Mouse (Mus musculus): ENCODE results near the gene Ift140. TPM values are rescaled to one million over a fixed set of nuclear protein-coding genes. Genes with fewer than 3 reads are reported as not detected.

Gene Ift140
- polyA plus RNA-seq, 1 experiment from 2014 or later: 17.3 TPM

GRCm38 (mm10) chr17:25065189-25065588, 49.3 kb downstream of the Ift140 start:
- ATAC-seq (ENCODE audit: low FRiP score, low TSS enrichment): no peak
- H3K9ac ChIP-seq (replicated peaks; ENCODE audit: low read length): no peak overlapping the region

GRCm38 (mm10) chr17:25066595-25066994, 50.7 kb downstream of the Ift140 start:
- Histone ChIP-seq H3K9ac (replicated peaks; ENCODE audit: low read length) (no peak overlapping the region), H3K36me3 (ENCODE audit: control insufficient read depth, insufficient read depth, low read length) (peaks cover 20% of the 10 kb centered on the region), H3K4me3 (replicated peaks; ENCODE audit: low read depth, low read length) (no peak overlapping the region), H3K27ac (replicated peaks; ENCODE audit: low read depth, low read length) (no peak overlapping the region), H3K4me2 (ENCODE audit: low read length) (no peak overlapping the region), H3K4me1 (ENCODE audit: control insufficient read depth, insufficient read depth, low read length) (no peaks in the 10 kb centered on the region), H3K27me3 (ENCODE audit: control insufficient read depth, insufficient read depth, low read length) (no peaks in the 10 kb centered on the region), H3K9me3 (ENCODE audit: control insufficient read depth, low read length) (no peaks in the 10 kb centered on the region)
- WGBS: 94% methylated on average over 7 of the region's 7 CpGs
- no peak for DNase-seq
- ATAC-seq (ENCODE audit: low FRiP score, low TSS enrichment): no peak

More at GRCm38 (mm10) chr17:25065189-25065588, 49.3 kb downstream of the Ift140 start:
- H3K9me3 ChIP-seq (ENCODE audit: control insufficient read depth, low read length): no peaks in the 10 kb centered on the region
- H3K4me2 ChIP-seq (ENCODE audit: low read length): no peak overlapping the region
- H3K4me3 ChIP-seq (replicated peaks; ENCODE audit: low read depth, low read length): no peak overlapping the region
- no peaks in the 10 kb centered on the region for H3K27me3 ChIP-seq (ENCODE audit: control insufficient read depth, insufficient read depth, low read length)
- DNase-seq: no peak
- no peaks in the 10 kb centered on the region for H3K4me1 ChIP-seq (ENCODE audit: control insufficient read depth, insufficient read depth, low read length)
- 89% methylated on average over 3 of the region's 3 CpGs for WGBS
- peaks cover 21% of the 10 kb centered on the region for H3K36me3 ChIP-seq (ENCODE audit: control insufficient read depth, insufficient read depth, low read length)
- no peak overlapping the region for H3K27ac ChIP-seq (replicated peaks; ENCODE audit: low read depth, low read length)

- ATAC-seq (ENCODE audit: low FRiP score, low TSS enrichment): no peak
- Histone ChIP-seq H3K9me3 (ENCODE audit: control insufficient read depth, low read length) (no peaks in the 10 kb centered on the region), H3K4me2 (ENCODE audit: low read length) (no peak overlapping the region), H3K27me3 (ENCODE audit: control insufficient read depth, insufficient read depth, low read length) (no peaks in the 10 kb centered on the region), H3K4me3 (replicated peaks; ENCODE audit: low read depth, low read length) (no peak overlapping the region), H3K4me1 (ENCODE audit: control insufficient read depth, insufficient read depth, low read length) (no peaks in the 10 kb centered on the region), H3K27ac (replicated peaks; ENCODE audit: low read depth, low read length) (no peak overlapping the region), H3K9ac (replicated peaks; ENCODE audit: low read length) (no peak overlapping the region), H3K36me3 (ENCODE audit: control insufficient read depth, insufficient read depth, low read length) (peaks cover 14% of the 10 kb centered on the region)
- WGBS: 87% methylated on average over 8 of the region's 8 CpGs
- no peak for DNase-seq
These were observed 51.6 kb downstream of the Ift140 start for GRCm38 (mm10) chr17:25067442-25067851.

- WGBS: 82% methylated on average over 2 of the region's 2 CpGs
- Histone ChIP-seq H3K4me1 (ENCODE audit: control insufficient read depth, insufficient read depth, low read length) (no peaks in the 10 kb centered on the region), H3K4me3 (replicated peaks; ENCODE audit: low read depth, low read length) (no peak overlapping the region), H3K27ac (replicated peaks; ENCODE audit: low read depth, low read length) (no peak overlapping the region), H3K27me3 (ENCODE audit: control insufficient read depth, insufficient read depth, low read length) (no peaks in the 10 kb centered on the region), H3K9me3 (ENCODE audit: control insufficient read depth, low read length) (no peaks in the 10 kb centered on the region), H3K9ac (replicated peaks; ENCODE audit: low read length) (no peak overlapping the region), H3K36me3 (ENCODE audit: control insufficient read depth, insufficient read depth, low read length) (peaks cover 13% of the 10 kb centered on the region), H3K4me2 (ENCODE audit: low read length) (no peak overlapping the region)
- ATAC-seq (ENCODE audit: low FRiP score, low TSS enrichment) (no peak), DNase-seq (no peak)
These were observed 52.8 kb downstream of the Ift140 start for GRCm38 (mm10) chr17:25068690-25069089.

GRCm38 (mm10) chr17:25076906-25077305, 61.0 kb downstream of the Ift140 start:
- no peak for DNase-seq
- 90% methylated on average over 4 of the region's 4 CpGs for WGBS
- ATAC-seq (ENCODE audit: low FRiP score, low TSS enrichment): no peak
- Histone ChIP-seq H3K9me3 (ENCODE audit: control insufficient read depth, low read length) (no peaks in the 10 kb centered on the region), H3K4me2 (ENCODE audit: low read length) (no peak overlapping the region), H3K36me3 (ENCODE audit: control insufficient read depth, insufficient read depth, low read length) (0 out of 2 replicates have a peak, but pooled peaks cover 7% of the 10 kb centered on the region), H3K9ac (replicated peaks; ENCODE audit: low read length) (no peak overlapping the region), H3K4me3 (replicated peaks; ENCODE audit: low read depth, low read length) (no peak overlapping the region), H3K4me1 (ENCODE audit: control insufficient read depth, insufficient read depth, low read length) (no peaks in the 10 kb centered on the region), H3K27me3 (ENCODE audit: control insufficient read depth, insufficient read depth, low read length) (no peaks in the 10 kb centered on the region), H3K27ac (replicated peaks; ENCODE audit: low read depth, low read length) (no peak overlapping the region)

- Histone ChIP-seq H3K27ac (replicated peaks; ENCODE audit: low read depth, low read length) (peak overlapping the region; percentile 52), H3K4me2 (ENCODE audit: low read length) (peak overlapping the region; percentile 19; the same call in 1 of the 2 replicates), H3K27me3 (ENCODE audit: control insufficient read depth, insufficient read depth, low read length) (no peaks in the 10 kb centered on the region), H3K9me3 (ENCODE audit: control insufficient read depth, low read length) (no peaks in the 10 kb centered on the region), H3K4me1 (ENCODE audit: control insufficient read depth, insufficient read depth, low read length) (no peaks in the 10 kb centered on the region), H3K4me3 (replicated peaks; ENCODE audit: low read depth, low read length) (no peak overlapping the region), H3K36me3 (ENCODE audit: control insufficient read depth, insufficient read depth, low read length) (0 out of 2 replicates have a peak, but pooled peaks cover 7% of the 10 kb centered on the region), H3K9ac (replicated peaks; ENCODE audit: low read length) (no peak overlapping the region)
- DNase-seq (peak; percentile 69), ATAC-seq (ENCODE audit: low FRiP score, low TSS enrichment) (peak; percentile 64; the same call in 1 of the 2 replicates)
- 78% methylated on average over 13 of the region's 13 CpGs for WGBS
These were observed 62.0 kb downstream of the Ift140 start for GRCm38 (mm10) chr17:25077771-25078372.

- DNase-seq (no peak), ATAC-seq (ENCODE audit: low FRiP score, low TSS enrichment) (no peak)
- 94% methylated on average over 13 of the region's 13 CpGs for WGBS
- Histone ChIP-seq H3K4me2 (ENCODE audit: low read length) (no peak overlapping the region), H3K27me3 (ENCODE audit: control insufficient read depth, insufficient read depth, low read length) (no peaks in the 10 kb centered on the region), H3K27ac (replicated peaks; ENCODE audit: low read depth, low read length) (no peak overlapping the region), H3K9me3 (ENCODE audit: control insufficient read depth, low read length) (no peaks in the 10 kb centered on the region), H3K4me3 (replicated peaks; ENCODE audit: low read depth, low read length) (peak overlapping the region; percentile 12; the same call in 1 of the 2 replicates), H3K9ac (replicated peaks; ENCODE audit: low read length) (no peak overlapping the region), H3K36me3 (ENCODE audit: control insufficient read depth, insufficient read depth, low read length) (0 out of 2 replicates have a peak, but pooled peaks cover 7% of the 10 kb centered on the region), H3K4me1 (ENCODE audit: control insufficient read depth, insufficient read depth, low read length) (no peaks in the 10 kb centered on the region)
These were observed 64.3 kb downstream of the Ift140 start for GRCm38 (mm10) chr17:25080210-25080609.

- no peaks in the 10 kb centered on the region for H3K27me3 ChIP-seq (ENCODE audit: control insufficient read depth, insufficient read depth, low read length)
- 91% methylated on average over 11 of the region's 11 CpGs for WGBS
- no peak for ATAC-seq (ENCODE audit: low FRiP score, low TSS enrichment)
- H3K4me3 ChIP-seq (replicated peaks; ENCODE audit: low read depth, low read length): no peak overlapping the region
- H3K27ac ChIP-seq (replicated peaks; ENCODE audit: low read depth, low read length): peak overlapping the region; percentile 41; the same call in 1 of the 2 replicates
- H3K9ac ChIP-seq (replicated peaks; ENCODE audit: low read length): no peak overlapping the region; the same call in 1 of the 2 replicates
- H3K4me1 ChIP-seq (ENCODE audit: control insufficient read depth, insufficient read depth, low read length): no peaks in the 10 kb centered on the region
- H3K4me2 ChIP-seq (ENCODE audit: low read length): no peak overlapping the region
- 0 out of 2 replicates have a peak, but pooled peaks cover 7% of the 10 kb centered on the region for H3K36me3 ChIP-seq (ENCODE audit: control insufficient read depth, insufficient read depth, low read length)
- no peaks in the 10 kb centered on the region for H3K9me3 ChIP-seq (ENCODE audit: control insufficient read depth, low read length)
- DNase-seq: peak; percentile 2
These were observed 65.1 kb downstream of the Ift140 start for GRCm38 (mm10) chr17:25080960-25081381.
